Mouse (Mus musculus) left cerebral cortex, postnatal 36 days (tissue): ENCODE results near the gene Il10ra. TPM values are rescaled to one million over a fixed set of nuclear protein-coding genes. Genes with fewer than 3 reads are reported as not detected.

Experiments used
- DNase-seq, 2 experiments: peaks; one replicate each; pipeline ENCODE4 v3.0.0; 2021 to 2022; ENCODE audit warnings: low spot score in 2 of 2, mixed read lengths in 1 of 2
- intact Hi-C: fragments of 180-260 bp; cut with DNase I; formaldehyde crosslinking; loops from one replicate; pipeline ENCODE4 v1.15.1; 2025
- total RNA-seq, 2 experiments: library from RNA; stranded (reverse); gene quantifications; 2 replicates each; pipeline ENCODE4 v1.2.3; 2021

Il10ra gene
- total RNA-seq: 1 to 10 TPM; 2.9 to 3.9 TPM

DNA sequence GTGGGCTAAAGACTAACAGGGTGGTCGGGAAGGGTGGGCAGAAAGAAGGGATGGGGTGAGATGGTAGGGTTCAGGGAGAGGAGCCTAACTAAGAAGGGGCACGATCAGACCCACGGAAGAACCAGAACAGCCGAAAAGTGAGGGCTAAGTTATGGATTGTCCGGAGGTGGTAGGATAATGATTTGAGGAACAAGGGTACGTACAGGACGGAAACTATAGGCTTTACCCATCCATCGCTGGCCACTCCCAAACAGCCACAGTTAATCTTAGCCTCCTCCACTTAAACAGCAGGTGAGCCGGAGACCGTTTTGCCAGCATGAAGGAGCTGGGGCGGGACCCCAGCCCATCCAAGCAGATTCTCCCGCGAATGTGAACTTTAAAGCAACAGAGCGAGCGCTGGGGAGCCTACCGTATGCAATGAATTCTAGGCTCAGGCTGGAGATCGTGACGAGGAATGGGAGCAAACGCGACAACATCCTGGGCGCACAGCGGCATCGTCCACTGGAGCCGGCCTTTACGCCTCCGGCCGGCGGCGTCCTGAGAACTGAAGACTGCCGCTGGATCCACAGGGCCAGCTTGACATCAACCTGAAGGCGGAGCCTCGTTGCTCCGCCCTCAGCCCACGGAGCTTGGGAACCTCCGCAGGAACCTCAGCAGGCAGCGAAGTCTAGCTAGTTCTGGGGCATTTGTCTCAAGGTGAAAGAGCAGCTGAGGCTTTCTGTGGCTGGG lies at the start of gene Il10ra:
TSS of gene Il10ra (minus strand) at position 553 of the 729 bp plus-strand sequence.
- DNase-seq: peak; percentile 22 to 23

DNA sequence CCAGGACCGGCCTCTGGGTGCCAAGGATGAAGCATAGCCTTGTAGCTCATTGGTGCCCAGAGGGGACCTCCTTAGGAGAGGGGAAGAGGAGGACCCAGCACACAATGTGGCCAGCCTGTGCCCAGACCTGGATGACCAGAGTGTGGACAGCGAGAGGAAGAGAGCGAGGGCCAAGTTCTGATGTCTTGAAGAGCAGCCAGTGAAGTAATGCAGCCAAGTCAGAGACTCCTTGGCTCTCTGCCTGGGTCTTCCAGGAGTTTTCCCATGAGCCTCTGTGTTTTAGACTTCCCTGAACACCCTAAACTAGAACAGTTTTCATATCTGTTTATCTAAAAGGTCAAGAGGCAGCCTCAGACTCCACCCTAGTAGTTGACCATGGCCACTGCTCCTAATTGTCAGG lies 48.7 kb upstream of the Il10ra start:
- DNase-seq: no peak

More for the DNA sequence above, at the start of gene Il10ra:
- intact Hi-C loops: no loop called here

GRCm38 (mm10) chr9:45313913-45314312 lies 45.0 kb upstream of the Il10ra start:
- no peak for DNase-seq
- intact Hi-C loops: no loop called here

More for the DNA sequence above, 48.7 kb upstream of the Il10ra start:
- intact Hi-C loops: no loop called here

DNA sequence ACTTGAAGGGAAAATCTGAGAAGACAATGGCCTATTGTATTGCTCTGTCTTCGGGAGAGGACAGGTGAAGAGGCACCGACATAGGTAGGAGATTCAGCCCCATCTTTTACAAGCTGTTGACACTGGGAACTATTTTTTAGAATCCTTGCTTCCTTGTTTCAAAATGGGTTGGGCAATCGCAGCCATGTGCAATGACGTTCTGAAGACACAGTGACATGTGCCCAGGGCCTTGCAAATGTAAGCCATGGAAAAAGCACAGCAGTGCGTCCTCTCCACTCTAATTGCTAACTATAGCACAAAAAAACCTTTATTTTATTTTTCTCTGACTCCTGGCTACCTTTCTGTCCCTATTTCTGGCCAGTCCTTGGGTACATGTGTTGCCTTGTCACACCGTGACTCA lies 42.9 kb upstream of the Il10ra start:
- no peak for DNase-seq
- intact Hi-C loops: no loop called here

DNA sequence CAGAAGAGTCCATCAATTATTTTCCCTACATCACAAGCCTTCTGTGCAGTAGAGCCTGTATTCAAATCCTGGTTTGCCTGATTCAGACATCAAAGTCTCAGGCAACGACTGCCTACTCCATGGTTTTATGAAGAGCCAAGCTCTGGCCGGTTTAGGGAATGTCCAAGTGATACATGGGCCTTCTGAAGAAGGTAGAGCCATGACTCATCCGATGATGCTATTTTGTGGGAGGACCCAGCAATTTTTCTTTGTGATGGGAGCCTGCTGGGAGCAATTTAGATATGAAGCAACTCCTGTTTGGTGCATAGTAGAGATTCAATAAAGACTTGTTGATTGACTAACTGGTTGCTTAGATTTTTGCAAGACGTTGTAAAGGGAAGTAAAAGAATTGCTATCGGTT lies 39.6 kb upstream of the Il10ra start:
- no peak for DNase-seq
- intact Hi-C loops: no loop called here

DNA sequence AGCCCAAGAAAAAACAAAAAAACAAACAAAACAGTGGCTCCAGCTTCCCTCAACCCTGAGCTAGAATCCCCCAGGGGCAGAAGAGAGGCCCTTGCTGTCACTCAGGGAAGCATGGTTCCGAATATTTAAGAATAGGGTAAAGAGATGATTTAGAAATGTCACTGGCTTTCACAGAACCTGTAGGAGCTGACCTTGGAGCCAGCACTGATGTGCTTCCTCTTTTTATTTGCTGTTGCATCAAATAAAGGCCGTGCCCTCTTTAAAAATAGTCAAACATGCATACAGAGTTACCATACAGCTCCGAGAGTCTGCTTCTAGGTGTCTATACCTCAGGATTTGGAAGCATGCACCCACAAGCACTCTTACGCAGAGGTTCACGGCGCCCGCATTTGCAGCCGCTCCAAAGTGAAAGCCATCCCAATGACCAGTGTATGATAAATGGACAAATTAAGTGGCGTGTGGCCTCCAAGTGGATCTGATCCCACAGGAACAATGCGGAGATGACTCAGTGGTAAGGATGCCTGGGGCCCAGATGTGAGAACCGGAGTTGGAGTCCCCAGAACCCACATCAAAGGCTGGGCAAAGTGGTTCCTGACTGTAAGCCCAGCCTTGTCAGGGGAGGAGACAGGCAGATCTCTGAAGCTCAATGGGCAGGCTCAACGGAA lies 37.9 kb upstream of the Il10ra start:
- no peak for DNase-seq
- intact Hi-C loops: no loop called here

- intact Hi-C loops: loop anchor here (5.0 kb wide), 1 partner anchor 46 kb away; no protein-coding TSS in a partner anchor
- DNase-seq: no peak
These were observed 32.8 kb upstream of the Il10ra start for GRCm38 (mm10) chr9:45301771-45302170.

DNA sequence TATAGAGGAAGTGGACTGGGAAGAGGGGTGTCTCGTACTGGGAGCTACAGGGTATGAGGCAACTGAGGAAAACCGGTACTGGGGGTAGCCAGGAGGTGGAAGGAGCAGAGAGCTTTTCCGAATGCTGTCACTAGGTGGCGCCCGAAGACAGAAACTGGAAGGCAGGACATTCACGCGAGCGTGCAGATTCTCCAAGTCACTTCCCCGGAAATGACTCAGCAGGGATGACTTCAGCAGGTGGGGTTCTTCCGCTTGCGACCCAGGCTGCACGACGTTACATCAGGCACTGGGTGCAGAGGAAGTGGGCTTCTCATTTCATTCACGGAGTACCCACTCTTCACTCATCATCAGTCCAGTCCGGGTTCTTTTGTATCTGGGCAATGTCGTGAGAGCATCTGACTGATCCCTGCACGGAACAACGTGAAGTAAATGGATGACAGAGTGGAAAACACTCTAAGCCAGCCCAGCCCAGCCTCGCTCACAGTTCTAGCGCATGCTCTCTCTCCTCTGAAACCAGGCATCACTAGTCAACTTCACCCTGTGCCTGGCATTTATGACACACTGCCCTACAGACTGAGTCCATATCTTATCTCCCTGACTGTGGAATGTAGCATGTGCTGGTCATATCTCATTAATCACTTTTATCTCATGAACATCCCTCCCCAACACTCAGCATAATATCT lies 31.6 kb upstream of the Il10ra start:
- DNase-seq: peak; percentile 92 to 95
- intact Hi-C loops: loop anchor here (1.0 to 5.0 kb wide), 3 partner anchors 47 to 108 kb away; no protein-coding TSS in a partner anchor

DNA sequence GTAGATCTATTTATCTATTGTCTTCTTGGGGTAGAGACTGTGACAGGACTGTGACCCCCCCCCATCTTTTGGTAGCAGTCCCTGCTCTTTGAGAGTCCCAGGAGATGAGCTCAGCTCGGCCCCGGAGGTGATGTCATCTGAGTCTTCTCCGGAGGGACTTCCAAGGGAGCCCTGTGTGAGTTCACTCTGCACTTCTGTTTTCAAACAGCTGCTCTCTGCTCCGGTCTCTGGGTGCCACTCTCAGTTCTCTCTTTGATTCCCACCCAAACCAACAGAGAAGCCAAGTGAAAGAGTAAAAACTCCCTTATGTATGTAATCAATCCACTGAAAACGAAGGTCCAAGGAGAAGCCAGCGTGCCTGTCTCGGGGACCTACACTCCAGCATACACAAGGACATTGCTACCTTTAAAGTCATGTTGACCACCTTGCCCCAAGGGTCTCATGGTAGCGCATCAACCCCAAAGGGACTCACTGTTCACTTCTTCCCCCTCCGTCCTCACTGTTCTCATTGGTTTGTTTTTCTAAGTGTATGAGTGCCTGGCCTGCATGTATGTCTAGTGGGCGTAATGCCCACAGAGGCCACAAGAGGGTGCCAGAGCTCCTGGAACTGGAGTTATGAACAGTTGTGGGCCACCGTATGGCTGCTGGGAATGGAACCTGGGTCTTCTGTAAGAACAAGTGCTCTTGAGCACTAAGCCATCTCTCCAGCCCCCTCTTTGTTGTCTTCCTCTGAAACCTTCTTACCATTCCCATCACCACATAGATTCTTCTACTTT lies 30.5 kb upstream of the Il10ra start:
- DNase-seq: no peak
- intact Hi-C loops: loop anchor here (1.0 to 5.0 kb wide), 4 partner anchors 48 to 109 kb away; no protein-coding TSS in a partner anchor

DNA sequence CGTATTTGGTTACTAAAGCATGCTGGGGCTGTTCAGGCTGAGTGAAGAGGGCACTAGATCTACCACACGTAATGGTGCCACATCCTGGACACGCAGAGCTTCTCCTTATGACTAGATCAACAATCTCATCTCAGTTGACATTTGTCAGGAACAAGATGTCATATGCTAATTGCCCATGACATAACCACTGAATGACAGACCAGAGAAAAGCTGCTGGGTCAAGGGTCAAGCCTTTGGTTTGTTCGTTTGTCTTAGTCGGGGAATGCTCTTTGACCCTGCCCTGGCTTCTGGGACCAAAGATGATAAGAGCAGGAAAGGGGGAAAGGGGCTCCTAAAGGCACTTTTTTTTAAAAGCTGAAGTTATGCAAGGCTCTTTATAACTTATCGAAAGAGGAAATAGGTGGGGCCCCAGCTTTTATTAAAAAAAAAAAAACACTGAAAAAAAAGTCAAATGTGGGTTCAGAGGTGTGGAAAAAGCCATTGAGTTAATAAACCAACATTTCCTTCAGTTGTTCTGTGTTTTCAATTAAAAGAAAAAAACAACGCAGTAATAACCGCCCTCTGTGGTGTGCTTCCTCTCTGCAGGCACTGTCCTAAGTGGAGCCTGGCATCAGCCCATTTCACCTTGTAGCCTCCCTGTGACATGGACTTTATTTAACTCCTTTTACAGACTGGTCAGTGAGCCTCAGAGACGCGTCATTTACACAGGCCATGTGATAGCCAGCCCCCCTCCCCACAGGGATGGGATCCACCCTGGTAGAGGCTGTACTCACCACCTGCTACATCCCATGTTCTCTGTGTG lies 25.5 kb upstream of the Il10ra start:
- no peak for DNase-seq
- intact Hi-C loops: loop anchor here (5.0 kb wide), 1 partner anchor 72 kb away; no protein-coding TSS in a partner anchor

GRCm38 (mm10) chr9:45291481-45292168 lies 22.7 kb upstream of the Il10ra start:
- intact Hi-C loops: no loop called here
- DNase-seq: no peak

DNA sequence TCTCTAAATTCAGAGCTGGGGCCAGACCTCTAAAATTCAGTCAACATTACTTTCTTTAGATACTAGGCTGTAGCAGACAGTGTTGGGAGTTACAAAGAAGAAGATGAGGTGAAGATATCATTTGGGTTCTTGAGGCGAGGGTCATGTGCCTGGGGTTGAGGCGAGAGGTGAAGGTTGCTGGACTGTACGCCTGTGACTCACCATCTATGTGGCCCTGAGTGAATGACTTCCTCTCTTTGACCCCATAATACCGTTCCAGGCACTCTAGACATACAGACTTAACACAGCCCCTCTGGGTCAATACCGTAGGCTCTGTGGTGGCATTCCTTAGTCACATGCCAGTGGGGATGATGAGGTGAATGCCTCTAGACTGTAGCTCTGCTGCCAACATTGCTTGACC lies 13.5 kb upstream of the Il10ra start:
- intact Hi-C loops: no loop called here
- no peak for DNase-seq

DNA sequence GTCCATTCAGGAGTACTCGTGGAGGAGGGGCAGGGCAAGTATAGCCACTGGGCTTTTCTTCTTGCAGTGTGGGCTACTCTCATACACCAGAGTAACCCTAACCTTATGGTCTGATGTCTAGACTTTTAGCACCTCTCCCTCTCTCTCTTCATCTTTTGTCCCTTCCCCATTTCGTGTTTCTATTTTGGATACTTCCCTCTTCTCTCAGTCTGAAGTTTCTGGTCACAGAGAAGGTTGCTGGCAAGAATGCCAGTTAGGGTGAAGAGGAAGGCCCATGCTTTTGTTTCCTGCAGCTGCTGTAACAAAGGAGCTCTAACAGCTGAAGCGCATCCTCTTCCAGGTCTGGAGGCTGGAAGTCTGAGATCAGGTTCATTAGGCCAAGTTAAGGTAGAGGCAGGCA lies 11.9 kb upstream of the Il10ra start:
- DNase-seq: no peak
- intact Hi-C loops: no loop called here

DNA sequence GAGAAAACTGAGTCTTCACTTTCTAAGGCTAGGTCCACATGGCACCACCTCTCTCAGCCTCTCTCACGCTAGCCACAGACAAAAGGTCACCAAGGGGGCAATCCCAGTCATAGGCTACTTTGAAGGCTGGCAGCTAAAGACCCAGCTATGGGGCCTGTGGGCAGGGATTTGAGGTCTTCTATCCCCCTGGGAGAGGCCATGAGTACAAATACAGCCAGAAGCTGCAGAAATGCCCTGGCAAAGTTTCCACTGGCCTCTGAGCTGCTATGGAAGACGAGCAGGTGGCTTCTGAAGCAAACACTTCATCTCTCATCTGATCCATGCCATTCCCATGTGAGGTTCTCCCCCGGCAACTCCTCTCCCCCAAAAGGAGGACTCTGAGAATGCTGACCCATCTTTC lies 11.1 kb upstream of the Il10ra start:
- intact Hi-C loops: no loop called here
- DNase-seq: no peak

DNA sequence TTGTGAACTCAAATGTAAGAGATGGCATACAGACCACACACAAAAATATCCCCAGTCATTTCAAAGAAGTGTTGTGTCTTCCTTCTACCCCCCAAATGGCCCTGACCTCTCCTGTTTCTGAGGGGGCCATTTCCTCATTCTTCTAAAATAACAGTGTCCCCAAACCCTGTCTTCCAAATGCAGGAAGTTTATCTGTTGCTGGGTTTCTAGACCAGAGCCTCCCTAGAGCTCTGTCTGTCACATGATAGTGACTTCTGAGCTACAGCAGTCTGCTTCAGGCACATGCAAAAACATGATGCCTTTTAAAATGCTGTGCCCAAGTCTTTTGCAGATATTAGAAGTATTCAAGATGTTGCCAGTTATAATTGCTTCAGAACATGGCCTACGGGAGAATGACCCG lies 5.7 kb upstream of the Il10ra start:
- DNase-seq: no peak
- intact Hi-C loops: no loop called here

DNA sequence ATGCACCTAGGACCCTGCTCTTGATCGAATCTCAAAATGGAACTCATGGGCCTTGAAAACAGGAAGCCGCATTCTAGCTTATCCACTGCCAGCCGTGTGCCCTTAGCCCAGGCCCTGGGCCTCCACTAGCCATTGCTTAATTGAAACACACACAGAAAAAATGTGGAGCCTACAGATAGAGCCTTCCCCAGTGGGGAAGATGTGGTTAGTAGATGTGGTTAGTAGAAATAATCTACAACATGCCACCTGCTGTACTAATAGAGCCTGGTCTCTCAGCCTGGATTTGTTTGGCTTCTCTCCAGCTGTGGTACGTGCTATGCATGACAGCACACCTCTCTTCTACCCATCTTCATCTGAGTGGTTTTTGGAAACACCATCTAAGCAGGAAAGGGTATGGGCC lies 5.3 kb upstream of the Il10ra start:
- intact Hi-C loops: no loop called here
- no peak for DNase-seq

- intact Hi-C loops: no loop called here
- DNase-seq: no peak
These were observed 3.3 kb upstream of the Il10ra start for GRCm38 (mm10) chr9:45272213-45272612.

GRCm38 (mm10) chr9:45268079-45268478 lies 870 bp downstream of the Il10ra start:
- no peak for DNase-seq
- intact Hi-C loops: no loop called here
